Mouse (Mus musculus) 3T3-L1 (cell line): ENCODE data around the gene Samd10.

Experiments used
- DNase-seq: peaks from one replicate; pipeline ENCODE4 v3.0.0-alpha.2; 2015; ENCODE audit warnings: low read depth, low spot score

Samd10 gene

DNA sequence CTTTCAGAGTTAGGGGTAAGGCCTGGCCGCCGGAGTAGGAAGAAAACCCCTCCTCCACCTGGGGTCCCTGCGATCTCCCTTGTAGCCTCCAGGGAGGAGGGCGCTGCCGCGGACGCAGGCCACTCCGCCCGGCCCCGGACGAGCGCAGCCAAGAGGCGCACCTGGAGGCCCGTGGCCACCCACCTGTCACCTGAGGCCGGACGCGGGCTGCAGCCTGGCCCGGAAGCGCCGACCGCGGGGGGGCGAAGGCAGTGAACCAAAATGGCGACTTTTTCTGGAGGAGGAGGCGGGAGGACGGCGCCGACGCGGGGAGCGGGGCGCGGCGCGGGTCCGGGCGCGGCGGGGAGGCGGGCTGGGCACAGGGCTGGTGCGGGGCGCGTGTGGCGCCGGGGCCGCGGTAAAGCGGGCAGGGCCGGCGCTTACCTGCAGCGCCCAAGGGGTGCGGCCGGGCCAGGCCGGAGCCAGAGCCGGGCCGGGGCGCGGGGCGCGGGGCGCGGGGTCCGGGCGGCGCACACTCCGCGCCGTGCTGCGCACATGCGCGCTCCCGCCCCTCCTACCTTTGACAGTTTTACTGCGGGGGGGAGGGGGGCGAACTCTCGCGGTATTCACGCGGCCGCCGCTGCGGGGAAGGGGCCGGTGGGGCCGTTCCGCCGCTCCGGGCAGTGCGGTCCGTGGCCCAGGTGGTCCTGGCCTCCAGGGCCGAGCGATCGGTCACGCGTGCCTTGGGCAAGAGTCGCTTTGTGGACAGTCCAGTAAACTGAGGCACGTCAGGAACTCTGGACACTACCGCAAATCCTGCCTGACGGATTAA, 6.6 kb downstream of the Samd10 start, which contains the start of gene Zfp512b:
Gene Zfp512b, minus strand, starts transcription at position 573 of the 811 bp plus-strand sequence.
- peak; percentile 62 for DNase-seq

DNA sequence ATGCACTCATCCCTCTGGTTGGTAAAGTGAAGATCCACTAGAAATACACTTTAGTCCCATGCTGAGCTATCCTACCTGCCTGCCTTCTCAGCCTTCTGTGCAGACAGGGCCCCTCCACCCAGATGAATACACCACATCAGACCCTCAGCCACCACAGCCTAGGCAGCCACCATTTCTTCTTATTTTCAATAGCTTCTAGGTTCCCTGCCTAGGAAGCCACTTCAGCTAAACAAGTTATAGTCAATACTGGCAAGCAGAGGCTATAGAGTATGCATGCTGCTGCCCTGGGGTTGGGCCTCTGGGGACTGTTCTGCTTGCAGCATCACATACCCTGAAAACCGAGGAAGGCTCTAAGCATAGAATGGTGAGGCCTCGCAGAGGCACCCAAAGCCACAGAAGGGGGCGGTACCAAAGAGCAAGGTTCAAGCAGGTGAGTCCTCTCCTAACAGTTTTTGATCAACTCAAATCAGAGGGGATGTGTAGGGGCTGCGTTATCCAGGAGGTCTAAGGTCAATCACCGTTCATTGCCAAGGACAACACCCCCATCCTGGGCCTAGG, 7.4 kb downstream of the Samd10 start, which contains the start of gene Prpf6:
Gene Prpf6, plus strand, starts transcription at position 341 of the 558 bp plus-strand sequence.
- DNase-seq: peak; percentile 46

DNA sequence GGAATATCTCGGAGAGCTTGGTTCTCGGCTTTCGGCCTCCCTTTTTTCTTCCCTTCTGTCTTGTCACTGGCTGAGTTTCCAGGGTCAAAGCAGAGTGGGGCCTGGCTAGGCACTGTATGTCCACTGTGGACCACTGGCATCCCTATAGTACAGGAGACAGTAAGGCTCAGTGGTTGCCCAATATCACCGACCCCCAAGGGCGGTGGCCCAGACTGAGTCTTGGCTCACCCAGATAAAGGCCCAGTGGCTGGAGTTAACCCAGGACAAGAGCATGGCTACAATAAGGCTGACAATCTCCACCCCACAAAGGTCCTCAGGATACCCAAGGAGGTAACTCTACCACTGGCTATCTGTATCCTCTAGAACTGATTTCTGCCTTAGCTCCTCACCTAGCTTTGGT, 8.5 kb downstream of the Samd10 start:
- DNase-seq: no peak

DNA sequence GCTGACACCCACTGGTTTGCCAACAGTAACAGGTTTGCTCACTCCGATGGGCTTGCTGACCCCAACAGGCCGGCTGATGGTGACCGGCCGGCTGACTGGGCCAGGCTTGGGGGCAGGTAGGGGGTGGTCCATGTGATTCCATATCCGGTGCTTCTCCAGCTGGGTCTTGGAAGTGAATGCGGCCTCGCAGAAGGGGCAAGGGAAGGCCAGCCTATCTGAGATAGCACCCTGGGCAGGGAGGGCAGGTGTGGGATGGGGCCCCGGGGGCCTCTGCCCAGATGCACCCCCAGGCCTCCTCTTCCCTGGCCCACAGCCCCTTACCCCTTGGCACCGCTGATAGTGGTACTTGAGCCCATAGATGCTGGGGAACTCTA, 9.3 kb downstream of the Samd10 start:
- DNase-seq: no peak

DNA sequence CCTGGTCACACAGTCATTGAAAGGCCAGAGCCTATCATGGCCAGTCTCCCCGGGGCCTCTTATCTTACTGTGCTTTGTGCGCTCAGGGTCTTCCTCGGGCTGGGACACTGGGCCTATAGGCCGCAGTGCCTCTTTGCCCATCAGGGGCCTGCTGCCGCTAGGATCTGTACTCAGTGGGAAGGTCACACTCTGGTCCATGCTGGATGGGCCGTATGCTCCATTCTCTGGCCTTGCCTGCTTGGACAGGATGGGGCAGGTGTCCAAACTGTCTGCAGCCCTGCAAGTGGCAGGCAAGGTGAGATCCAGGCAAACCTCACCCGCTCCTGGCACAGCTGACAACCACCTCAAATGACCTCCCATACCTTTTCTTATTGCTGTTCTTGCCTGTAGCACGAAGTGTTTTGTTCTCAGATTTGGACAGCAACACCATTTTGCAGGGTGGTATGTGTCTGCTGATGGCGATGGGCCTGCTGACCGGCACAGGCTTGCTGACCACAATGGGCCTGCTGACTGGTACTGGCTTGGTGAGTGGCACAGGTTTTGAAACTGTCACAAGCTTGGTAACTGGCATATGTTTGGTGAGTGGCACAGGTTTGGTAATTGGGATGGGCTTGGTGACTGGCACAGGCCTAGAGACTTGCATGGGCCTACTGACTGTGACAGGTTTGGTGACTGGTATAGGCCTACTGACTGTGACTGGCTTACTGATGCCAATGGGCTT, 9.8 kb downstream of the Samd10 start:
- DNase-seq: no peak

DNA sequence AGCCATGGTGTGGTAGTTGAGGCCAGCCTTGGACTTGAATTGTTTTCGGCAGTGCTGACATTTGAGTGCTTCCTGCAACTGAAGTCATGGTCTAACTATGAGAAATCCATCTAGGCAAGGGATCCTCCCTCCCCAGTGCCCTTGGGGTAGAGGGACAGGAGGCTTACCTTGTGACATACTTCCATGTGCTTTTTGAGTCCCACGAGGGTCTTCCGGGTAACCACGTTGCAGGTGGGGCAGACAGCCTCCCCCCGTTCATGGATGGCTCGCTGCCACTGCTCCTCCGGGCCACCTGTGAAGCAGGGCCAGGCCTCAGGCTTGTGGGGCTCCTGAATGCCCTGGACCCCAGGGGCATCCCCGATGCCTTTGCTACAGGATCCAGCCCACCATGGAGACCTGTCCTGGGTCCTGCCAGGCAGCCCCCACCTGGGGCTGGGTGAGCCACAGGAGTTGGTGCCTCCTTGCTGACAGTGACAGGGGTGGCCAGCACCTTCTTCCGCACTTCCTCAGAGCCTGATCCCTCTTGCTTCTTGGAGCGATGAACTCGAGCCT, 10.7 kb downstream of the Samd10 start:
- no peak for DNase-seq

DNA sequence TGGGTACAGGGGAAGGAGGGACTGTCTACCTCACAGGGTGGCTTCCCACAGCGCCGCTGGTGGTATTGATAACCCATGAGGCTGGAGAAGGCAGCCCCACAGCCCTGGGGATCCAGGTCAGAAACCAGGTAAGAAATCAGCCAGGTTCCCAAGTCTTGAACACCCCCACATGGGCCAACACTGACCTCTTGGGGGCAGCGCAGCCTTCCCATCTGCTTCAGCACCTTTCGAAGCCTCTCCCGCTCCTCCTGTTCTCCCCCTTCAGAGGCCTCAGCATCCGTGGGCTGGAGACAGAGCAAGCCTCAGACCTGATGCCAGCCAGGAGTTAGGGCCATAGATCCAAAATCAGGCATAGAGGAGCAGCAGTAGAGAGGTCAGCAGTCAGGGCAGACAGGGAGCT, 11.2 kb downstream of the Samd10 start:
- DNase-seq: no peak

DNA sequence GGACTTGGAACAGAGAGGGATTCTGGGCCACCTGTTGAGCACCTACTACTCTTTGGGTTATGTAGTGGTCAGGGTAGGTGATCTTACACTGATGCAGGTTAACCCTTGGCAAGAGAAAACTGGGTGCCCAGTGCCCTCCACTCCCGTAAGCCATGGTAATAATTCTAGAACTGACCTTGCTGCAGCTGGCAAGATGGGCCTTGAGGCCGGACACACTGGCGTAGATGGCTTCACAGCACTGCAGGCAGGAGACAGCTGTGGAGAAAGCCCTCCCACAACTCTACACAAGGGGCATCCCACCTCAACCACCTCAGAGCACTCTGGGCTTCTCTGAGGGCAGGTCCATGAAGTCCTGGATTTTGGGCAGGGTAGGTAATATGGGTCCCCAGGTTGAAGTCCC, 12.9 kb downstream of the Samd10 start:
- DNase-seq: no peak

DNA sequence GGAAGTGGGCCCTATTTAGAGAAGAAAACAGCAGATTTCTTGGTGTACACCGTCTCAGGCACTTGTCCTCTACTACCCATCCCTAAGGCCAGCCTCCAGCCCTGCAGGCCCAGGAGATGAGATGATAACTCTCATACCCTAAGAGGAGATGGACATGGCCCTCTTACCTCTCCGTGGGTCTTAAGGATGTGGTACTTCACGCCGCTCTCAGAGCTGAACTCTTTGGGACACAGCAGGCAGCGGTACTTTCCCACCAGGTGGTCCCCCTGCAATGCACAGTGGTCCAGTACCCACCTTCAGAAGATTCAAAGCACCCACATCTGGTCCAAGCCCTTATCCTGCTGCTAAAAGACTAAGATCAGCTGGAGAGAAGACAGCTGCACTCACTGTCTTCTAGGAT, 13.5 kb downstream of the Samd10 start:
- no peak for DNase-seq

DNA sequence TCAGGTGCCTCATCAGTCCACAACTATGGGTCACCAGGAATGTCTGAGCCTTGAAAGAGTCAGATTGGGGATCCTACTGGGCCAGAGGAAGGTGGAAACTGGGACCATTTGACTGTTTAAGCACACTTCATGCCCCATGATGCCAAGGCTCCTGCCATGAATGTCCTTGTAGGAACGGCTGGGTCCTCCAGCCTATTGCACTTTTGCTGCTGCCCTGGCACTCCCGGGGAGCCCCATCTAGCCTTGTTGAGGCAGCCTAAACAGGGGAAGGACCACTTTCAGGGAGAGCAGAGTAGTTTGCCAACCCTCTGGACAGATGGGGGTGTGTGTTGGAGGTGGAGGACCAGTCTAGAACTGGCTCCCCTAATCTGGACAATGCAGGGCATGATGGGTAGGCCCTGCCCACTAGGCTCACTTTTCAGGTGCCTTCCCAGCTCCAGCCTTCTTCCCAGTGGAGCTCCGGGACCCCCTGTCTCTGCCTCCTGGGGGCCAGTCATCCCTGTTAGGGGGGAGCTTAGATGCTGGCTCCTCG, 14.5 kb downstream of the Samd10 start, which contains the start of gene Uckl1:
Gene Uckl1, minus strand, starts transcription at position 482 of the 532 bp plus-strand sequence.
- DNase-seq: no peak

DNA sequence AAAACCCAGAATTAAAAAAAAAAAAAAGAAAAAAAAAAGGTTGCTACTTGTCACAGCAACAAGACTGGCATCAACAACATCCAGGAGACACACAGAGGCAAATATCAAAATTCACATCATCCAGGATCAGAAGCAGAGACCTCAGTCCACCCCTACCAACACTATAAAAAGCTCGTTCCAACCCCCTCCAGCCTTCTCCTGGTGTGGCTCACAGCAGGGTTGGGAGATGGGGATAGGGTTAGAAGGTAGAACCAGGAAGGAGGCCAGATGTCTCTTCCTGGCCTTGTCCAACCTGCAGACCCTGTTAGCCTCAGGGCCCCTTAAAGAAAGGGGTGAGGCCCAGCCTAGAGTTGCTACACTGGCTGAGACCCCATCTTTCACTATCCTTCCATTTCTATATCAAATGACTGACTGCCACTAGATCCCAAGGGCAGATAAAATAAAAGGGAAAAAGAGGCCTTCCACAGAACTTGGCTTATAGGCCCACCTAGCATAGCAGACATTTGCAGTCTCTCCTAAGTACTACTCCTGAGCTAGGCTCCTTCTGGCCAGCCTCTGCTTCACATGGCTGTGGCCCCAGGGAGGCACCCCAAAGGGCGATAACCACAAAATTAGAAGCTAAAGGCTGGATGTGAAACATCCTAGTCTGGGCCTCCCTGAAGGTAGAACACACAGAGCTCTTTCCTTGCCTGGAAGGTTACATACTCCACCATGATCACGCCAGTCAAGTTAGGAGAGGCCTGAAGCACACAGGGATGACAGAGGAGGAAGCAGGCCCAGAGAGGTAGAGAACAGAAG, 15.4 kb downstream of the Samd10 start:
- DNase-seq: no peak

DNA sequence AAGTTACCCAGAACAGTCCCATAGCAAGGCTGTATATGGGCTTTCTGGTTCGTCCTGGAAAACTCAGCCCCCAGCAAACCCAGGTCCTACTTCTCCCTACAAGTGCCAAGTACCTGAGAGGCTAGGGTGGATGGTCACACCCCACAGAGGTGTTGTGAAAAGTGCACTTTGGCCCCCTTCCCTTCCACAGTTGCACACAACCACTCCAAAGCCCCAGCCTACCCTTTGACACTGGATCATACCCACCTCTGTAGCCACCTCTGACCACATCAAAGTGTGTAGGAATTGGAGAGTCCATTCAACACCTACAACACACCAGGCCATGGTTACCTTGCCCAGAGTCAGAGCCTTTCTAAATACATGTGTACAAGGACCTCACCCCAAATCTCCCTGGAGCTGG, 16.1 kb downstream of the Samd10 start:
- DNase-seq: no peak

DNA sequence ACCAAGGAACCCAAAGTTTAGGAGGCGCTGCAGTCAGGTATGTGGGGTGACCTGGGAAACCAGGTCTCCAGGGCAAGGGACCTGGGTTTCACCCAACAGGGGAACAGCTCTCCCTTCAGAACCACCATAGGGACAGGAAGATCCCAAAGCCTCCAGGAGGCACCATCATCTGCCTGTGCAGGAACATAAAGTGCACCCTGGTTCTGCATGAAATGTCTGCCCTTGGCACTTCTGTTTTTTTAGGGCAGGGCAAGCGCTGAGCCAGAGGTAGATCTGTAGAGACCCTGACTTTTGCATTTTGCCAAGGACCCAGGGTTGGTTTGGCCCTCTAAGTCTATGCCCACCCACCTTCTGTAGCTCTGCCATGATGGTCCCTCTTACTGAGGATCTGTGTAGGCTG, 16.7 kb downstream of the Samd10 start:
- DNase-seq: no peak

DNA sequence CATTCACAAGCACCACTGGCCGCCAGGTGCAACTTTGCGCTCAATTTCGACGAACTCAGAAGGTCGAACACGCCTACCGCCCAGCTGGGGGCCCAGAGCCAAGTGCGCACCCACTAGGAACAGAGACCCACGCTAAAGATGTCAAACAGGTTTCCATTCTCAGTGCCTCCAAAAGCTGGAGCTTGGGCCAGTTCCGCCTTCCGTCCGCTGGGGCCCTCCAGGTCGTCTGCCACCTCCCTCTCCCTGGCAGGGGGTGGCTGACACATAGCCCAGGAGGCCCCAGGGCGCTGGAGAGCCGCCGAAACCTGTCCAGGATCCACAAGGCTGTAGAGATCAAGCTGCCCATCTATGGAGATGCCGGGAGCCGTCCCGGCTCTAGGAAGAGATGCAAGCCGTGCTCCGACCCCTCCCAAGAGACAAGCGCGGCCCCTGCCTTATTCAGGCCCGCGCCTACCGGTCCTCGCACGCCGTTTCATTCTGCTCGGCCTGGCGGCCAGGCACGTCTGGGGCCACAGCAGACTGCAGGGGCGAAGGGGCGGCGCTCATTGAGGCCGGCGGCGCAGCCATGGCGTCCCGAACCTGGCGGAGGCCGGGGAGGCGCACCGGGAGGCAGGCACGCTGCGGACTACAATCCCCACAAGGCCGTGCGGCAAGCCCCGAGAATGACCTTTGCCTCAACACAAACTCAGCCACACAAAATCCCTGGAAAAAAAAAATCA, 17.5 kb downstream of the Samd10 start:
- peak; percentile 85 for DNase-seq

DNA sequence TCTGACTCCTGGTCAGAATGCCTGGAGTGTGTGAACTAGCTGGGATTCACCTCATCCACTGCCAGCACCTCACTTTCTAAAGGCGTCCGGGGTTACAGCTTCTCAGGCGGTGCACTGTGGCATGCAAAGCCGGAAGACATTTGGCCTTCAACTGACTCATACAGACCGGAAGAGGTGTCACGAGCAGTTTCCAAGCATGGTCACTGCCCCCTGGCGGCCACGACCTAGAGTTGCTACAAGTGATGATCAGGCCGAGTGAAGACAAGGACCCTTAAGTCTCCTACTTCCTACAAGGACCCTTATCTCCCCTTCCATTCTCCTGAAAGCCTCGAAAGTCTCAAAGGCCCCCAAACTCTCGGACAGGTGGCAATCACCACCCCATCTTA, 18.0 kb downstream of the Samd10 start:
- DNase-seq: peak; percentile 98

DNA sequence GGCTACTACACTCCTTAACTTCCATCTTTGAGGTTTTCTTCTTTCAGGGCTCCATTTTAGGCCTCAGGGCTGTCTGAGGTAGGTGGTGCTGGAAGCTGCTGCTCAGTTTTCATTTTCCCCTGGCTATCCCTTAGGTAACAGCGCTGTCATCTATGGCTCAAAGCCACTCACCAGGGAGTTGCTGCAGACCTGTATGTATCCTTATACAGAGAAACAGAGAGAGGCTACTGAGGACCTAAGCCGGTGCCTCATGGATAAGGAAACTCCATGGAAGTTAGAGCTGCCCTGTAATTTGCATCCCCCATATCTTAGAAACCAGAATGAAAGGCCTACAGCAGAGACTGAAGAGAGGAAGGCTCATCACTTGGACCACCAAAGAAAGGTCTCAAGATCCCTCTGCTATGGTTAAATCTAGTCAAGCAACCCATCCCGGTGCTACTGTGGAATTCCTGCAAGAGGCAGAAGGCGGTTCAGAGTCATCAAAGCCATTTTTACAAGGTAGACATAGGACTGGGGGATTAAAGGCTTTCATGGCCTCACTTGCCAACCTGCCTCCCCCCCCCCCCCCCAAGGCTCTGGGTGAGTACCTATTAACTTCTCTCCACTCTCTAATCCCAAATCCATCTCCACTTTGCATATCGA, 18.8 kb downstream of the Samd10 start:
- no peak for DNase-seq

DNA sequence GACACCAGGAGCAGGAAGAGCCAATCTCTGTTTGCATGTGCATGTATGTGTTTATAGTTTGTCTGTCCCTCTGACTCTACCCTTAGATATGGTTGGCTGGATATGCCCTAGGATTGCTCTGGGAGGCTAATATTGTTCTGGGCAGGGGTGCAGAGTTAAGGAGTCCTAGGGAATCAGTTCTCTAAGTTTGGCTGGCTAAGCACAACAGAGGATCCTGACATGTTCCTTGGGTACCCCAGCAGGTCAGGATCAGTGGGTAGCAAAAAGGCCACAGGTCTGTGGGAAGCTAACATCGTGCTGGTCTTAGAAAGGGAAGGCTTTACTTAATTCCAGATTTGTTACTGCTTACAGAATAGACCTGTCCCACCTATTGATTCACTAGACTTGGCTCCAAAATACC, 19.3 kb downstream of the Samd10 start:
- no peak for DNase-seq

DNA sequence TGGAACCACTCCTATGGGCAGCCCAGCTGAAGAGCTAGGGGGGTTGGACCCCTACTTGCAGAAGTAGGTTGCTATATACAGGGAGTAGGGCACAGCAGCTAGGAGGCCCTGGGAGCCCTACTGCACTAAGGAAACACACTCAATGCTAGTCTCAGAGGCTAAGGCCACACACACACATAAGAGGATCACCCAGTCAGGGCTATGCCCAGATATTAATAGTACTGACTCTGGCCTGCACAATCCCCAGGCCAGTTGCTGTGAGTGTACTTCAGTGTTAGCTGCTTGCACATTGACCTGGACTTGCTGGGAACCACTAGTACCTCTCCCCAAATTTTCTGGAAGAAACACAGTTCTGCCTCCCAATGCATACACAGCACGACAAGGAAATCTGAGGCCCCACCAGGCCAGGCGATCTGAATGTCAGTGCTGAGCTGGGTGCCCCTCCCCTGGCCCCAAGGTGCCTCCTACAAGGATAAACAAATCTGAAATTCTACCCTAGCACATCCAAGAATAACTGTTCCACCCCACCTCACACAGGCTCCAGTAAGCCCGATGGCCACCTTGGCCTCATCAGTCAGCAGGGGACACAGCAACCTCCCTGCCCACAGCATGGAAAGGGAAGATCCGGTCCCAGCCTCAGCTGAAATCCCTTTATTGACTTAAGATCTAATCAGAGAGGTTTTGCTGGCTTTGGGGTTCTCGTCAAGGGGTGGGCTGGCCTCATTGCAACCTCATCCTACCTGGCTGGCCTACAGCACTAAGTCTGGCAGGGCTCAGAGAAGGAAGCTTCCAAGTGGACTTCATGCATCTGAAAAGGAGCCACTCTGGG, 20.0 kb downstream of the Samd10 start:
- no peak for DNase-seq

DNA sequence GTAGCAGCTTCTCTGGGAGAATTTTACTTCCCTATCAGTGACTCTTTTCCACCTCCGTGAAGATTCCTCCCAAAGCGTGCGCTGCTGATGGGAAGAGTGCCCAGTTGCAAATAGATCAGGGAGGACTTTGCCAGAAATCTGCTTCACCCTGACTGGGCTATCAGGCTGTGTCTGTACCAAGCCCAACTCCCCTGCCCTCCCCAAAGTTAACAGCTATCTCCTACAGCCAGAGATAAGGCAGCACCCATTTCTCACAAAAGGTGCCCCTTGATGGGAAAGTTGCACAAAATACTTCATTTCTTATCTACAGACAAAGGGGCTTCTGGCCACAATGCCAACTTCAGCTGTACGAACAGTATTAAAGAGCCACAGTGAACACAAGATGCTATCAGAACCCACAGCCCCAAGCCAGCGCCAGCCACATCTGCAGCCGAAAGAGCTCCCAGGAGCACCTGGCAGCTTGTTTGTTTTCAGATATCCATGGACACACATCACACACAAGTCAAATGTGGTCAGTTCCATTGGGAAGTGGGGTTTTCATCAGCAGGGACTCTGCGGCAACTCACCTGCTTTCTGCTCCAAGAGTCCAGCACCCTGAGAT, 20.9 kb downstream of the Samd10 start:
- DNase-seq: no peak
